Mouse (Mus musculus) ES-Bruce4 (cell line): ENCODE measurements around the gene Cerk.

Experiments
- CTCF ChIP-seq: IDR thresholded peaks from one replicate; pipeline ENCODE4 v1.8.1; 2011; ENCODE audit warnings: low read depth, low read length
- EP300 ChIP-seq: IDR thresholded peaks from 2 replicates; pipeline ENCODE4 v1.6.1; 2011; ENCODE audit warnings: low read depth, low read length; ENCODE audit not compliant: insufficient read depth

- TF ChIP-seq CTCF (no peak), EP300 (no peak)
Observed at GRCm38 (mm10) chr15:86156492-86156891, 29.4 kb downstream of the Cerk start.
